Mouse (Mus musculus) brown adipose tissue, adult 24 weeks (tissue): Measurements from ENCODE around the gene Rad51b. TPM values are rescaled to one million over a fixed set of nuclear protein-coding genes. Genes with fewer than 3 reads are reported as not detected.

ENCODE experiments used
- H3K27ac ChIP-seq: fragments of 200-500 bp; replicated peaks from 2 replicates; pipeline ENCODE4 v1.5.1; 2012; ENCODE audit warnings: low read depth, mild to moderate bottlenecking, low read length
- H3K4me1 ChIP-seq: fragments of 200-500 bp; 2 replicates; pipeline ENCODE4 v1.6.1; 2012; ENCODE audit warnings: low read length, mixed read lengths; ENCODE audit not compliant: control insufficient read depth, insufficient read depth, insufficient read length
- H3K4me3 ChIP-seq: fragments of 200-500 bp; 2 replicates; pipeline ENCODE4 v1.5.1; 2012; ENCODE audit warnings: low read depth, mild to moderate bottlenecking, low read length, moderate library complexity; ENCODE audit not compliant: insufficient read depth
- polyA plus RNA-seq: library from polyadenylated mRNA; stranded (reverse); fragments of >200 nt; gene quantifications from 2 replicates; pipeline ENCODE4 v1.2.4, GENCODE M21; 2012; ENCODE audit not compliant: missing spikeins, insufficient read depth, insufficient read length

Rad51b gene
- polyA plus RNA-seq, 1 experiment, result 0.75 TPM

- H3K4me3 ChIP-seq, result no peak overlapping the region
- 0 out of 2 replicates have a peak overlapping the region, but pooled peaks have one; percentile 46 for H3K27ac ChIP-seq
- peaks cover 44% of the 10 kb centered on the region for H3K4me1 ChIP-seq
Observed at GRCm38 (mm10) chr12:79841248-79841647, 544.2 kb downstream of the Rad51b start.

GRCm38 (mm10) chr12:79842319-79842718, 545.2 kb downstream of the Rad51b start:
- H3K27ac ChIP-seq, result no peak overlapping the region
- peaks cover 42% of the 10 kb centered on the region for H3K4me1 ChIP-seq
- no peak overlapping the region for H3K4me3 ChIP-seq

GRCm38 (mm10) chr12:79843002-79843401, 545.9 kb downstream of the Rad51b start:
- Histone ChIP-seq H3K27ac (no peak overlapping the region), H3K4me1 (peaks cover 35% of the 10 kb centered on the region)

GRCm38 (mm10) chr12:79843496-79843895, 546.4 kb downstream of the Rad51b start:
- Histone ChIP-seq H3K27ac (no peak overlapping the region), H3K4me1 (peaks cover 33% of the 10 kb centered on the region), H3K4me3 (no peak overlapping the region)

More at GRCm38 (mm10) chr12:79843002-79843401, 545.9 kb downstream of the Rad51b start:
- H3K4me3 ChIP-seq, result no peak overlapping the region

- Histone ChIP-seq H3K27ac (no peak overlapping the region), H3K4me3 (no peak overlapping the region), H3K4me1 (peaks cover 21% of the 10 kb centered on the region)
Observed at GRCm38 (mm10) chr12:79846247-79847151, 549.4 kb downstream of the Rad51b start.

- H3K27ac ChIP-seq, result no peak overlapping the region
- H3K4me3 ChIP-seq, result no peak overlapping the region
- peaks cover 12% of the 10 kb centered on the region for H3K4me1 ChIP-seq
Observed at GRCm38 (mm10) chr12:79848539-79848938, 551.5 kb downstream of the Rad51b start.

GRCm38 (mm10) chr12:79850021-79850420, 552.9 kb downstream of the Rad51b start:
- peaks cover 4% of the 10 kb centered on the region for H3K4me1 ChIP-seq
- H3K4me3 ChIP-seq, result no peak overlapping the region
- no peak overlapping the region for H3K27ac ChIP-seq

- Histone ChIP-seq H3K27ac (no peak overlapping the region), H3K4me1 (peaks cover 9% of the 10 kb centered on the region), H3K4me3 (no peak overlapping the region)
Observed at GRCm38 (mm10) chr12:79851898-79852297, 554.8 kb downstream of the Rad51b start.

- H3K4me1 ChIP-seq, result peaks cover 10% of the 10 kb centered on the region
- H3K27ac ChIP-seq, result no peak overlapping the region
- H3K4me3 ChIP-seq, result no peak overlapping the region
Observed at GRCm38 (mm10) chr12:79852606-79853005, 555.5 kb downstream of the Rad51b start.

- Histone ChIP-seq H3K4me1 (peaks cover 10% of the 10 kb centered on the region), H3K4me3 (no peak overlapping the region), H3K27ac (no peak overlapping the region)
Observed at GRCm38 (mm10) chr12:79853901-79854490, 556.9 kb downstream of the Rad51b start.

GRCm38 (mm10) chr12:79854507-79854906, 557.4 kb downstream of the Rad51b start:
- Histone ChIP-seq H3K4me1 (peaks cover 13% of the 10 kb centered on the region), H3K27ac (no peak overlapping the region), H3K4me3 (no peak overlapping the region)

- H3K27ac ChIP-seq, result no peak overlapping the region
- H3K4me1 ChIP-seq, result peaks cover 17% of the 10 kb centered on the region
Observed at GRCm38 (mm10) chr12:79856116-79856909, 559.2 kb downstream of the Rad51b start.

GRCm38 (mm10) chr12:79857704-79858103, 560.6 kb downstream of the Rad51b start:
- Histone ChIP-seq H3K4me1 (peaks cover 17% of the 10 kb centered on the region), H3K4me3 (no peak overlapping the region), H3K27ac (no peak overlapping the region)

More at GRCm38 (mm10) chr12:79856116-79856909, 559.2 kb downstream of the Rad51b start:
- H3K4me3 ChIP-seq, result no peak overlapping the region

GRCm38 (mm10) chr12:79858336-79858735, 561.3 kb downstream of the Rad51b start:
- Histone ChIP-seq H3K4me3 (no peak overlapping the region), H3K4me1 (peaks cover 19% of the 10 kb centered on the region), H3K27ac (no peak overlapping the region)
